Mouse (Mus musculus) liver, postnatal 0 days (tissue): ENCODE results near the gene Rexo4. TPM values are rescaled to one million over a fixed set of nuclear protein-coding genes. Genes with fewer than 3 reads are reported as not detected.
A peak's percentile ranks its signal among the peaks of the same experiment; 100 is the strongest.

Experiments
- ATAC-seq: fragments of 200-750 bp; cut with Nextera tagmentation; 2 replicates; pipeline ENCODE4 v1.8.0; 2017; ENCODE audit warnings: mild to moderate bottlenecking, moderate library complexity
- DNase-seq: peaks from one replicate; pipeline ENCODE4 v3.0.0-alpha.2; 2016
- H3K27ac ChIP-seq: fragments of 300-500 bp; sonication (generic); 2 replicates; pipeline ENCODE4 v1.5.1; 2014; ENCODE audit warnings: antibody characterized with exemption, moderate library complexity, mild to moderate bottlenecking, low read depth
- H3K27me3 ChIP-seq: fragments of 300-500 bp; sonication (generic); 2 replicates; pipeline ENCODE4 v1.6.1; 2014; ENCODE audit warnings: low read length, control low read depth, mixed read lengths; ENCODE audit not compliant: insufficient read depth
- H3K36me3 ChIP-seq: fragments of 300-500 bp; sonication (generic); replicated peaks from 2 replicates; pipeline ENCODE4 v1.6.1; 2014; ENCODE audit warnings: mild to moderate bottlenecking, control low read depth, low read length, moderate library complexity, mixed read lengths; ENCODE audit not compliant: insufficient read depth
- H3K4me1 ChIP-seq: fragments of 300-500 bp; sonication (generic); 2 replicates; pipeline ENCODE4 v1.6.1; 2014; ENCODE audit warnings: antibody characterized with exemption, mild to moderate bottlenecking, control low read depth; ENCODE audit not compliant: insufficient read depth
- H3K4me2 ChIP-seq: fragments of 300-500 bp; sonication (generic); 2 replicates; pipeline ENCODE4 v1.6.1; 2014; ENCODE audit warnings: low read depth, mild to moderate bottlenecking, low read length, moderate library complexity, mixed read lengths
- H3K4me3 ChIP-seq: fragments of 300-500 bp; sonication (generic); 2 replicates; pipeline ENCODE4 v1.5.1; 2014; ENCODE audit warnings: low read depth, low read length
- H3K9ac ChIP-seq: fragments of 300-500 bp; sonication (generic); replicated peaks from 2 replicates; pipeline ENCODE4 v1.6.1; 2014; ENCODE audit warnings: mild to moderate bottlenecking, moderate library complexity
- H3K9me3 ChIP-seq: fragments of 300-500 bp; sonication (generic); 2 replicates; pipeline ENCODE4 v1.6.1; 2016; ENCODE audit warnings: mild to moderate bottlenecking, control low read depth, low read length, mixed read lengths
- CTCF ChIP-seq: sonication (generic); IDR thresholded peaks from 2 replicates; pipeline ENCODE4 v1.5.1; 2016; ENCODE audit warnings: antibody characterized with exemption, low read depth
- EP300 ChIP-seq: IDR thresholded peaks from 2 replicates; pipeline ENCODE4 v1.6.1; 2016; ENCODE audit warnings: antibody characterized with exemption, low read depth, mild to moderate bottlenecking
- whole genome bisulfite sequencing: fragments of 180-500 bp; shearing (Covaris S2); extraction: QIAGEN DNeasy Blood & Tissue Kit; methylation state at CpG from one replicate; pipeline ENCODE4 v1.1.7; 2014; ENCODE audit not compliant: insufficient replicate concordance; 5-methylcytosine and 5-hydroxymethylcytosine counted together
- polyA plus RNA-seq: library from polyadenylated mRNA; unstranded; fragments of >200 nt; fragmentation: Nextera tagmentation; extraction: Ambion mirVana; gene quantifications from 2 replicates; pipeline ENCODE4 v1.2.1, GENCODE M21; 2015

Gene Rexo4
- polyA plus RNA-seq, result 13.7 and 14.2 TPM in 2 replicates

DNA sequence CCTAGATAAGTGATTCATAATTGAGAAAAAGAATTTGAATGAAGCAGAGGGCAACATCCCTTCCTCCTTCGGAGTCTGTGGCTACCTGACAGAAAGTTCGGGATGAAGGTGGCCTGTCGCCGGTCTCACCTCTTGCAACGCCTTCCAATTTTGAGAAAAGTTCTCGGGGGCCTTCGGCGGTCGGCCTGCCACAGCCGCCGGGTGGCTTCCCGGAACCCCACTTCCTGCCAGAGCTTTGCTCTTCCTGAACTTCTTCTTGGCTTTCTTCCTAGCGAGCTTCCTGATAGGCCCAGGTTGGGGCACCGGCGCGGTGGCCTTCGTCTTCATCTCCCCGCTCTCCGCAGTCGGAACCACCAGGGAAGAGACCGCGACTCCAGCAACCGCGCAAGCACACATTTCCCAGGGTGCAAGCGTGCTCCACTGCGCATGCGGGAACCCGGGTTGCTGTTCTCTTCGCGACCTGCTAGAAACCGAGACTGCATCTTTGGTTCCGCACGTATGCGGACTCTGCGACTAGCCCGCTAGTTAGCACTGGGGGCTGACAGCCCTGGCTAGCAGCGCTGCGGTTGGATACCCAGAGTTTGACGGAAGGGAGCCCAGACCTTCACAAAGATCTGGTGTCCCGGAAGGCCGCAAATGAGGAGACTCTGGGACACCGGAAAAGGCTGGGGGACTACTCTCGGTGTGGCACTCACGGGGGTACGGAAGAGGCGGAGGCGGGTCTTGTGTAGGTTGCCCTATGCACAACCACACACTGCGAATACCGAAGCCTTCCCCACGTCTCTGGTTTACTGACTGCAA lies at the start of gene Rexo4:
Gene Rexo4, minus strand, starts transcription at position 464 of the 801 bp plus-strand sequence.
- peak; percentile 97 for ATAC-seq
- under 1% methylated on average over 50 of the region's 50 CpGs for WGBS
- DNase-seq, result peak; percentile 93
- peak within 1 kb of the TSS; percentile 86 for H3K4me3 ChIP-seq
- H3K9ac ChIP-seq, result peak within 1 kb of the TSS; percentile 90
- H3K4me2 ChIP-seq, result peak within 1 kb of the TSS; percentile 82
- no peaks in the 10 kb centered on the region for H3K27me3 ChIP-seq
- peaks cover 24% of the 10 kb centered on the region for H3K4me1 ChIP-seq
- H3K9me3 ChIP-seq, result peaks cover 4% of the 10 kb centered on the region
- peaks cover 23% of the 10 kb centered on the region for H3K36me3 ChIP-seq
- H3K27ac ChIP-seq, result peak within 1 kb of the TSS; percentile 100
- TF ChIP-seq CTCF, result no peak
- no peak; the same call in 1 of the 2 replicates for TF ChIP-seq EP300

DNA sequence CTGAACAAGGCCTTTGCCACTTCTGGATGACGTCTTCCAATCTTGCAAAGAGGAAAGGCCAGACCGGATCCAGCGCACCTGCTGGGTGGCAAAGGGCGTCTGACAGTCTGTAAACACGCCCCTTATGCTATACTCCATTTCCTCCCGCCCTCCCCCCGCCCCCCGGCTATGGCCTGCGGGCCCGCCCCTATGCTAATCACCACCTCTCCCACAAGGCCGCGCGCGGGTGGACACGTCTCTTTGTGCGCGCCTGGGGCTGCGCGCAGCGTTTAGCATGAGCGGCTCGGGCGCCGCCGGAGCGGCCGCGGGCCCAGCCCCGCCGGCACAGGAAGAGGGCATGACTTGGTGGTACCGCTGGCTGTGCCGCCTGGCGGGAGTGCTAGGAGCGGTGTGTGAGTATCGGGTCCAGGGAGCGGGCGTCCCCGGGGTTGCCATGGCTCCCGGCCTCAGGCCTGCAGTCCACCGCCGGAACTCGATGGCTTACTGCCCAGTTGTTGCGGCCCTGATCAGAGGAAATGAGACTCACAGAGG lies 45.6 kb upstream of the Rexo4 start, which contains the start of gene Cacfd1:
Gene Cacfd1, plus strand, starts transcription at position 213 of the 531 bp plus-strand sequence.
- H3K9ac ChIP-seq, result peak within 1 kb of the TSS; percentile 90
- H3K9me3 ChIP-seq, result no peaks in the 10 kb centered on the region
- under 1% methylated on average over 41 of the region's 43 CpGs for WGBS
- H3K27ac ChIP-seq, result peak within 1 kb of the TSS; percentile 90
- peaks cover 21% of the 10 kb centered on the region for H3K4me1 ChIP-seq
- peak within 1 kb of the TSS; percentile 78 for H3K4me3 ChIP-seq
- no peaks in the 10 kb centered on the region for H3K27me3 ChIP-seq
- ATAC-seq, result peak; percentile 98
- no peak for TF ChIP-seq EP300
- no peak for TF ChIP-seq CTCF
- H3K4me2 ChIP-seq, result peak within 1 kb of the TSS; percentile 81
- peaks cover 10% of the 10 kb centered on the region for H3K36me3 ChIP-seq
- peak; percentile 92 for DNase-seq

DNA sequence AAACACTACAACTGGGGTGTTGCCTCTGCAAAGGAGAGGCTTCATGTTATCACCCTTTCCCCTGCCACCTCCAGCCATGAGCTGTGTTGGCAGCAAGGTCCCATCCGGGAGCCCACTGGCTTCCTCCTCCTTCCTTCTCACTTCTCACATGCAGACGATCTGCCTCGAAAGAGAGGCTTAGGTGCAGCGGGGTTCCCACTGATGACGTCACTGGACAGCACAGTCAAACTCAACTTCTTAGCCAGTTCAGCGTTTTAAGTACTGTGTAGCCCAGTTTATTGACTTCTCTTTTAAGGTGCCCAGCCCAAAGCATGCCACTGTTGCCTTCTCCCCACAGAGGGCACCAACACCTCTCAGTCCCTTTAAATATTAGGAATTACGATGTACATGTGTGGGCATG lies 43.5 kb upstream of the Rexo4 start:
- no peaks in the 10 kb centered on the region for H3K9me3 ChIP-seq
- WGBS, result 45% methylated on average over 7 of the region's 7 CpGs
- H3K36me3 ChIP-seq, result no peaks in the 10 kb centered on the region

DNA sequence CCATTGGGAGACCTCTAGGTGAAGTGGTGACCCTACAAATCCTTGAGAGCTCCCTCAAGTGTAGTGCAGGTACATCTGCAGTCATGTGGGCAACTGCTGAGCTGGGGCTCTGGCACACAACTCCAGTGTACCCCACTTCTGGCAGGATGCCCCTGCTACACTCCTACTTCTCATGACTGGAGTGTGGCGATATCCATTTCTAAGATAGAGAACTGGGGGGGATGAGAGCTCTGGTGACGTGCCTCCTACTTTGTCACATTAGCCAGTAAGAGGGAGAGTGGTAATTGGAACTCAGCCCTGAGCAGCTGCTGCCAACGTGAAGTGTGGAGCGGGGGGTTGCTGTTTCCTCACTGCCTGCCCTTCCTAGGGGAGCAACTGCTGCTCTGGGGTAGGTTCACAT lies 42.1 kb upstream of the Rexo4 start:
- no peaks in the 10 kb centered on the region for H3K9me3 ChIP-seq
- WGBS, result 69% methylated on average over 4 of the region's 4 CpGs

More for the DNA sequence above, 43.5 kb upstream of the Rexo4 start:
- H3K9ac ChIP-seq, result no peak overlapping the region
- H3K4me1 ChIP-seq, result peaks cover 21% of the 10 kb centered on the region
- no peak for DNase-seq
- H3K27ac ChIP-seq, result no peak overlapping the region
- H3K4me2 ChIP-seq, result no peak overlapping the region
- TF ChIP-seq EP300 (no peak), CTCF (no peak)
- H3K27me3 ChIP-seq, result no peaks in the 10 kb centered on the region
- H3K4me3 ChIP-seq, result no peak overlapping the region
- ATAC-seq, result no peak

DNA sequence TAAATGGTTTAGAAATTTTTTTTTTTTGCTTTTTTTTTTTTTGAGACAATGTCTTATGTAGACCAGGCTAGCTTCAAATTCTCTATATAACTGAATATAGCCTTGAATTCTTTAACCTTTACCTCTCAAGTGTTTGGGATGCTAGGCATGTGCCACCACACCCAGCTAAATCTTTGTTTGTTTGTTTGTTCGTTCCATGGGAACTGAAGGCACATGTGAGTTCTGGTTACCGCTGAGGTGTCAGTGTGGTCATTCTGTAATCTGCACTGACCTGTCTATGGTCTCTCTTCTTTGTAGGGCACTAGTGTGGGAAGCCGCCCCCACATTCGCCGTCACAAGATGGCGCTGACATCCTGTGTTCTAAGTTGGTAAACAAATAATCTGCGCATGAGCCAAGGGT lies 33.8 kb upstream of the Rexo4 start:
- TF ChIP-seq EP300 (no peak), CTCF (no peak)
- no peak for DNase-seq
- no peak overlapping the region for H3K4me2 ChIP-seq
- H3K27ac ChIP-seq, result no peak overlapping the region
- no peak for ATAC-seq
- H3K4me3 ChIP-seq, result no peak overlapping the region
- H3K36me3 ChIP-seq, result no peaks in the 10 kb centered on the region
- WGBS, result 90% methylated on average over 6 of the region's 7 CpGs
- H3K9ac ChIP-seq, result no peak overlapping the region
- no peaks in the 10 kb centered on the region for H3K27me3 ChIP-seq
- H3K9me3 ChIP-seq, result no peaks in the 10 kb centered on the region
- 0 out of 2 replicates have a peak, but pooled peaks cover 2% of the 10 kb centered on the region for H3K4me1 ChIP-seq

More for the DNA sequence above, 42.1 kb upstream of the Rexo4 start:
- H3K27ac ChIP-seq, result no peak overlapping the region
- no peaks in the 10 kb centered on the region for H3K36me3 ChIP-seq
- H3K4me3 ChIP-seq, result no peak overlapping the region
- ATAC-seq, result no peak
- no peak overlapping the region for H3K9ac ChIP-seq
- H3K4me1 ChIP-seq, result peaks cover 15% of the 10 kb centered on the region
- DNase-seq, result no peak
- no peak overlapping the region for H3K4me2 ChIP-seq
- TF ChIP-seq CTCF (no peak), EP300 (no peak)
- H3K27me3 ChIP-seq, result no peaks in the 10 kb centered on the region

DNA sequence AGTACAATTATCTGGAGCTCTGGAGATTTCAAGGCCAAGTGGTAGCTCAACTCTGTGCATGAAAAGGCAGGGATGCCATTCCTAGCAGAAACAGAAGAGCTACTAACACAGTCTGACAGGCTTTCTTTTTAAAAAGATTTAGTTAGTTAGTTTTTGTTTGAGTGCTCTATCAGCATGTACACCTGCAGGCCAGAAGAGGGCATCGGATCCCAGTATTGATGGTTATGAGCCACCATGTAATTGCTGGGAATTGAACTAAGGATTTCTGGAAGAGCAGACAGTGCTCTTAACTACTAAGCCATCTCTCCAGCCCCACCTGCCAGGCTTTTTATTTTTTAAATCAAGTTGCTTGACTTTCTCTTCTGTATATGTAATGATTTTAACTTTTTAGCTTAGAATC lies 33.3 kb upstream of the Rexo4 start:
- 67% methylated on average over 1 of the region's 1 CpGs for WGBS
- H3K4me2 ChIP-seq, result no peak overlapping the region
- no peak for ATAC-seq

More for the DNA sequence above, 33.3 kb upstream of the Rexo4 start:
- no peak for DNase-seq
- Histone ChIP-seq H3K9me3 (no peaks in the 10 kb centered on the region), H3K9ac (no peak overlapping the region), H3K36me3 (no peaks in the 10 kb centered on the region), H3K27ac (no peak overlapping the region), H3K4me3 (no peak overlapping the region), H3K27me3 (no peaks in the 10 kb centered on the region), H3K4me1 (0 out of 2 replicates have a peak, but pooled peaks cover 2% of the 10 kb centered on the region)
- TF ChIP-seq CTCF (peak; percentile 33), EP300 (no peak)
